Mouse (Mus musculus) cerebellum, adult 11 months (tissue): Measurements from ENCODE around the gene Cacna1g.
"Not testable (repeated sequence)": the region's sequence is repeated elsewhere in the genome, so short reads cannot be mapped to it uniquely, and the experiment has no call there.

Source experiments
- DNase-seq: peaks from one replicate; pipeline ENCODE4 v3.0.0; 2022

The Cacna1g gene

GRCm38 (mm10) chr11:94402029-94402428 lies 72.0 kb downstream of the Cacna1g start:
- not testable (repeated sequence) for DNase-seq

GRCm38 (mm10) chr11:94400996-94401395 lies 73.0 kb downstream of the Cacna1g start:
- DNase-seq = no peak

GRCm38 (mm10) chr11:94394107-94394506 lies 79.9 kb downstream of the Cacna1g start:
- DNase-seq = no peak

- not testable (repeated sequence) for DNase-seq
These were observed 80.5 kb downstream of the Cacna1g start for GRCm38 (mm10) chr11:94393490-94393889.

GRCm38 (mm10) chr11:94392672-94393109 lies 81.3 kb downstream of the Cacna1g start, which contains the start of gene Abcc3:
TSS of gene Abcc3 (minus strand) at chr11:94392997.
- DNase-seq = no peak

GRCm38 (mm10) chr11:94391661-94392060 lies 82.3 kb downstream of the Cacna1g start:
- DNase-seq = no peak

GRCm38 (mm10) chr11:94390825-94391224 lies 83.2 kb downstream of the Cacna1g start:
- no peak for DNase-seq

GRCm38 (mm10) chr11:94389724-94390396 lies 84.1 kb downstream of the Cacna1g start:
- DNase-seq = peak; percentile 58

- DNase-seq = no peak
These were observed 85.0 kb downstream of the Cacna1g start for GRCm38 (mm10) chr11:94389021-94389420.

- DNase-seq = no peak
These were observed 86.2 kb downstream of the Cacna1g start for GRCm38 (mm10) chr11:94387756-94388155.

- no peak for DNase-seq
These were observed 87.8 kb downstream of the Cacna1g start for GRCm38 (mm10) chr11:94385977-94386771.

- DNase-seq = no peak
These were observed 94.3 kb downstream of the Cacna1g start for GRCm38 (mm10) chr11:94379736-94380135.

- no peak for DNase-seq
These were observed 94.9 kb downstream of the Cacna1g start for GRCm38 (mm10) chr11:94379061-94379460.

GRCm38 (mm10) chr11:94374276-94374948 lies 99.6 kb downstream of the Cacna1g start:
- peak; percentile 27 for DNase-seq

GRCm38 (mm10) chr11:94370809-94371208 lies 103.2 kb downstream of the Cacna1g start:
- DNase-seq = no peak

GRCm38 (mm10) chr11:94369981-94370380 lies 104.0 kb downstream of the Cacna1g start:
- DNase-seq = no peak

GRCm38 (mm10) chr11:94365340-94365739 lies 108.7 kb downstream of the Cacna1g start:
- DNase-seq = no peak

- no peak for DNase-seq
These were observed 110.3 kb downstream of the Cacna1g start for GRCm38 (mm10) chr11:94363690-94364089.

GRCm38 (mm10) chr11:94362101-94362500 lies 111.9 kb downstream of the Cacna1g start:
- DNase-seq = no peak

- DNase-seq = peak; percentile 65
These were observed 112.7 kb downstream of the Cacna1g start for GRCm38 (mm10) chr11:94361166-94361870.

GRCm38 (mm10) chr11:94359168-94359567 lies 114.8 kb downstream of the Cacna1g start:
- no peak for DNase-seq
